Comparison of ENCODE assay signal across 23 mouse cellular contexts in genomic region chr3:52993296-52993695, GRCm38 (mm10). TPM values are rescaled to one million over a fixed set of nuclear protein-coding genes. Genes with fewer than 3 reads are reported as not detected.
DNase-seq lines count a peak whose midpoint lies in the region; ATAC-seq lines count a peak whose summit lies in the region.
"Had no signal": no experiment of that assay in that cellular context is flagged by ENCODE, and none has a peak within 500 bp of the region (broad histone marks: within the 10 kb centered on the region; RNA-seq: fewer than 3 reads in every experiment).

No protein-coding gene starts in this region.

- no peak overlapping the region for H3K4me2 ChIP-seq in hindbrain, embryonic 13.5 days

- H3K27ac ChIP-seq in heart, embryonic 10.5 days: no peak overlapping the region
- H3K27ac ChIP-seq in embryonic facial prominence, embryonic 10.5 days (replicated peaks): no peak overlapping the region
- H3K27ac ChIP-seq in limb, embryonic 10.5 days: no peak overlapping the region
- H3K27ac ChIP-seq in hindbrain, embryonic 13.5 days: no peak overlapping the region

- peaks cover 4% of the 10 kb centered on the region; the same call in 1 of the 2 replicates for H3K4me1 ChIP-seq in heart, embryonic 10.5 days
- H3K4me1 ChIP-seq in embryonic facial prominence, embryonic 10.5 days: no peaks in the 10 kb centered on the region
- 0 out of 2 replicates have a peak, but pooled peaks cover 4% of the 10 kb centered on the region for H3K4me1 ChIP-seq in limb, embryonic 10.5 days
- H3K4me1 ChIP-seq in hindbrain, embryonic 13.5 days (replicated peaks): no peaks in the 10 kb centered on the region

- H3K9me3 ChIP-seq in heart, embryonic 10.5 days: no peaks in the 10 kb centered on the region
- no peaks in the 10 kb centered on the region for H3K9me3 ChIP-seq in embryonic facial prominence, embryonic 10.5 days
- H3K9me3 ChIP-seq in limb, embryonic 10.5 days (replicated peaks): no peaks in the 10 kb centered on the region
- H3K9me3 ChIP-seq in hindbrain, embryonic 13.5 days: no peaks in the 10 kb centered on the region
- H3K9me3 ChIP-seq: G1E had no signal

- H3K27me3 ChIP-seq in heart, embryonic 10.5 days (ENCODE audit: insufficient read depth, poor library complexity, severe bottlenecking): no peaks in the 10 kb centered on the region
- H3K27me3 ChIP-seq in embryonic facial prominence, embryonic 10.5 days (replicated peaks; ENCODE audit: low read depth, poor library complexity, severe bottlenecking): no peaks in the 10 kb centered on the region
- no peaks in the 10 kb centered on the region for H3K27me3 ChIP-seq in limb, embryonic 10.5 days (ENCODE audit: low read depth, poor library complexity, severe bottlenecking)
- no peaks in the 10 kb centered on the region for H3K27me3 ChIP-seq in hindbrain, embryonic 13.5 days
- H3K27me3 ChIP-seq: CH12.LX, Patski had no signal

- no peak overlapping the region for H3K4me3 ChIP-seq in heart, embryonic 10.5 days
- H3K4me3 ChIP-seq in embryonic facial prominence, embryonic 10.5 days: no peak overlapping the region
- no peak overlapping the region for H3K4me3 ChIP-seq in limb, embryonic 10.5 days
- no peak overlapping the region for H3K4me3 ChIP-seq in hindbrain, embryonic 13.5 days

- no peak overlapping the region for H3K9ac ChIP-seq in hindbrain, embryonic 13.5 days

- intact Hi-C loops in heart, postnatal 25 days (cut with DNase I): no loop called here

- 90% methylated on average over 10 of the region's 10 CpGs for WGBS in heart, embryonic 10.5 days
- WGBS in embryonic facial prominence, embryonic 10.5 days: 87% methylated on average over 10 of the region's 10 CpGs
- WGBS in limb, embryonic 10.5 days: 91% methylated on average over 10 of the region's 10 CpGs
- 91% methylated on average over 10 of the region's 10 CpGs for WGBS in hindbrain, embryonic 13.5 days

- H3K36me3 ChIP-seq in heart, embryonic 10.5 days: peaks cover 79% of the 10 kb centered on the region
- peaks cover 80% of the 10 kb centered on the region for H3K36me3 ChIP-seq in embryonic facial prominence, embryonic 10.5 days (replicated peaks)
- H3K36me3 ChIP-seq in limb, embryonic 10.5 days: peaks cover 67% of the 10 kb centered on the region
- peaks cover 84% of the 10 kb centered on the region for H3K36me3 ChIP-seq in hindbrain, embryonic 13.5 days

- no peak for ATAC-seq in hindbrain, embryonic 13.5 days (ENCODE audit: low FRiP score)
- ATAC-seq: activated CD4-positive, CD25-positive, alpha-beta regulatory T cell, adult 4 months; CD4-positive, CD25-positive, alpha-beta regulatory T cell, adult 4 months; Patski had no signal

- peak; percentile 80 for DNase-seq in heart, adult 11 months
- DNase-seq in heart, adult 9 months (ENCODE audit: low spot score in 2 of 2): no peak
- DNase-seq in heart, embryonic 10.5 days (ENCODE audit: low spot score): peak; percentile 22
- DNase-seq in heart, postnatal 25 days (ENCODE audit: low spot score): no peak
- peak; percentile 4 for DNase-seq in embryonic facial prominence, embryonic 10.5 days (ENCODE audit: low spot score)
- peak; percentile 19 for DNase-seq in limb, embryonic 10.5 days (ENCODE audit: low spot score)
- no peak for DNase-seq in right cerebral cortex, postnatal 25 days
- DNase-seq: adrenal gland, adult 2 months; adrenal gland, adult 8-10 months; adrenal gland, postnatal 10 days; adrenal gland, postnatal 14 days; adrenal gland, postnatal 25 days; adrenal gland, postnatal 36 days; B cell, adult 2 months; cerebellum, adult 11 months; cerebellum, adult 11-12 months had no signal

RNA-seq across cellular contexts. Expression of gene Cog6, which starts 23.7 kb away (rescaled TPM):
- 45.0 and 57.7 TPM in 2 replicates for polyA plus RNA-seq in heart, embryonic 10.5 days (2016; fragmentation: Nextera tagmentation; extraction: Ambion mirVana)
- 10 to 100 TPM; 54.5 to 56.3 TPM for total RNA-seq in heart, postnatal 25 days (2021)
- polyA plus RNA-seq in embryonic facial prominence, embryonic 10.5 days (2016; fragmentation: Nextera tagmentation; extraction: Ambion mirVana): 37.1 and 39.7 TPM in 2 replicates
- polyA plus RNA-seq in limb, embryonic 10.5 days (2016; fragmentation: Nextera tagmentation; extraction: Ambion mirVana): 36.4 and 46.3 TPM in 2 replicates
- polyA plus RNA-seq in hindbrain, embryonic 13.5 days (2015; fragmentation: Nextera tagmentation; extraction: Ambion mirVana): 53.5 and 57.6 TPM in 2 replicates

RNA-seq across cellular contexts. Expression of gene Lhfp, which starts 48.0 kb away (rescaled TPM):
- 50.8 and 65.4 TPM in 2 replicates for polyA plus RNA-seq in heart, embryonic 10.5 days (2016; fragmentation: Nextera tagmentation; extraction: Ambion mirVana)
- 10 to 100 TPM; 53.2 to 55.7 TPM for total RNA-seq in heart, postnatal 25 days (2021)
- polyA plus RNA-seq in embryonic facial prominence, embryonic 10.5 days (2016; fragmentation: Nextera tagmentation; extraction: Ambion mirVana): 20.6 and 26.1 TPM in 2 replicates
- polyA plus RNA-seq in limb, embryonic 10.5 days (2016; fragmentation: Nextera tagmentation; extraction: Ambion mirVana): 61.8 and 90.1 TPM in 2 replicates
- 67.6 and 67.8 TPM in 2 replicates for polyA plus RNA-seq in hindbrain, embryonic 13.5 days (2015; fragmentation: Nextera tagmentation; extraction: Ambion mirVana)
- total RNA-seq: CH12.LX, MEL had no signal

Comparison
In these comparisons a context has a peak if more than half of its experiments do, and no peak if none do; other contexts are left out.
1. DNase-seq: peak in heart, adult 11 months (single experiment), heart, embryonic 10.5 days (single experiment), embryonic facial prominence, embryonic 10.5 days (single experiment) and limb, embryonic 10.5 days (single experiment); none in heart, adult 9 months (0 of 2), heart, postnatal 25 days (single experiment) and right cerebral cortex, postnatal 25 days (single experiment).